Mouse (Mus musculus): ENCODE data around the gene Plac1.

- TF ChIP-seq CTCF (IDR thresholded peaks at IDR 0.05; ENCODE audit: insufficient read depth, low read depth, low read length), result no peak
- TF ChIP-seq POLR2A (IDR thresholded peaks at IDR 0.05; ENCODE audit: insufficient read depth, low read depth, low read length), result no peak
These were observed 3.5 kb downstream of the Plac1 start for GRCm38 (mm10) chrX:53236404-53236803.
